Mouse (Mus musculus) ES-CJ7 (cell line): ENCODE measurements around the gene Gm5105.

Source experiments
- DNase-seq: peaks from one replicate; pipeline ENCODE4 v3.0.0; 2011; ENCODE audit warnings: low read depth, low spot score

The Gm5105 gene

GRCm38 (mm10) chr3:138027575-138028362 lies 39.4 kb downstream of the Gm5105 start:
- DNase-seq, result no peak

- no peak for DNase-seq
These were observed 40.9 kb downstream of the Gm5105 start for GRCm38 (mm10) chr3:138026286-138026685.

- no peak for DNase-seq
These were observed 44.5 kb downstream of the Gm5105 start for GRCm38 (mm10) chr3:138022651-138023050.

GRCm38 (mm10) chr3:138022003-138022402 lies 45.2 kb downstream of the Gm5105 start:
- DNase-seq, result no peak

GRCm38 (mm10) chr3:138016810-138017209 lies 50.4 kb downstream of the Gm5105 start:
- no peak for DNase-seq

- DNase-seq, result no peak
These were observed 52.5 kb downstream of the Gm5105 start for GRCm38 (mm10) chr3:138014725-138015124.

GRCm38 (mm10) chr3:138012351-138012750 lies 54.8 kb downstream of the Gm5105 start:
- DNase-seq, result no peak

GRCm38 (mm10) chr3:138008152-138008551 lies 59.0 kb downstream of the Gm5105 start:
- DNase-seq, result no peak

- DNase-seq, result no peak
These were observed 60.3 kb downstream of the Gm5105 start for GRCm38 (mm10) chr3:138006896-138007295.

GRCm38 (mm10) chr3:138003264-138003663 lies 63.9 kb downstream of the Gm5105 start:
- no peak for DNase-seq

- DNase-seq, result no peak
These were observed 64.6 kb downstream of the Gm5105 start for GRCm38 (mm10) chr3:138002545-138002944.

GRCm38 (mm10) chr3:138001865-138002264 lies 65.3 kb downstream of the Gm5105 start:
- no peak for DNase-seq

- no peak for DNase-seq
These were observed 66.5 kb downstream of the Gm5105 start for GRCm38 (mm10) chr3:138000724-138001069.

- DNase-seq, result no peak
These were observed 67.0 kb downstream of the Gm5105 start for GRCm38 (mm10) chr3:138000062-138000723.

GRCm38 (mm10) chr3:137999224-137999790 lies 67.9 kb downstream of the Gm5105 start:
- DNase-seq, result no peak
